Comparison of ENCODE assay signal across 7 mouse cellular contexts in genomic region chr15:80083740-80084139, GRCm38 (mm10). TPM values are rescaled to one million over a fixed set of nuclear protein-coding genes. Genes with fewer than 3 reads are reported as not detected.
DNase-seq lines count a peak whose midpoint lies in the region; ATAC-seq lines count a peak whose summit lies in the region.

No protein-coding gene starts in this region.

- WGBS in neural tube, embryonic 11.5 days: 1% methylated on average over 12 of the region's 12 CpGs
- WGBS in forebrain, embryonic 10.5 days: 2% methylated on average over 12 of the region's 12 CpGs
- 2% methylated on average over 12 of the region's 12 CpGs for WGBS in stomach, embryonic 14.5 days

- H3K36me3 ChIP-seq in neural tube, embryonic 11.5 days (ENCODE audit: control insufficient read depth, insufficient read depth, low read length): peaks cover 12% of the 10 kb centered on the region
- peaks cover 39% of the 10 kb centered on the region for H3K36me3 ChIP-seq in forebrain, embryonic 10.5 days (replicated peaks)
- peaks cover 36% of the 10 kb centered on the region for H3K36me3 ChIP-seq in stomach, embryonic 14.5 days (ENCODE audit: control insufficient read depth, insufficient read depth, low read length)

- no peaks in the 10 kb centered on the region for H3K27me3 ChIP-seq in neural tube, embryonic 11.5 days (ENCODE audit: control insufficient read depth, insufficient read depth, low read length)
- no peaks in the 10 kb centered on the region for H3K27me3 ChIP-seq in forebrain, embryonic 10.5 days (ENCODE audit: poor library complexity, severe bottlenecking)
- no peaks in the 10 kb centered on the region for H3K27me3 ChIP-seq in stomach, embryonic 14.5 days (ENCODE audit: control insufficient read depth, insufficient read depth, low read length)

- H3K4me2 ChIP-seq in neural tube, embryonic 11.5 days (ENCODE audit: low read depth): peak overlapping the region; percentile 88
- peak overlapping the region; percentile 52 for H3K4me2 ChIP-seq in stomach, embryonic 14.5 days (replicated peaks; ENCODE audit: low read depth, low read length)

- peaks cover 10% of the 10 kb centered on the region; the same call in 1 of the 2 replicates for H3K4me1 ChIP-seq in neural tube, embryonic 11.5 days (ENCODE audit: control insufficient read depth, insufficient read depth, low read length)
- peaks cover 28% of the 10 kb centered on the region for H3K4me1 ChIP-seq in forebrain, embryonic 10.5 days
- H3K4me1 ChIP-seq in stomach, embryonic 14.5 days (ENCODE audit: control insufficient read depth, insufficient read depth, low read length): peaks cover 17% of the 10 kb centered on the region; the same call in 1 of the 2 replicates

- no peaks in the 10 kb centered on the region for H3K9me3 ChIP-seq in neural tube, embryonic 11.5 days (ENCODE audit: control insufficient read depth, low read length)
- H3K9me3 ChIP-seq in forebrain, embryonic 10.5 days: peaks cover 3% of the 10 kb centered on the region; the same call in 1 of the 2 replicates
- no peaks in the 10 kb centered on the region for H3K9me3 ChIP-seq in stomach, embryonic 14.5 days (ENCODE audit: control insufficient read depth, low read depth, low read length)

- DNase-seq in neural tube, embryonic 11.5 days (ENCODE audit: low spot score): no peak
- DNase-seq in neural tube, embryonic 10.5 days (ENCODE audit: extremely low spot score, low spot score): no peak
- DNase-seq in forebrain, embryonic 10.5 days (ENCODE audit: extremely low spot score, low spot score): peak; percentile 60
- DNase-seq in liver: peak; percentile 55
- DNase-seq in adrenal gland, postnatal 4 days (ENCODE audit: low spot score in 2 of 2): no peak

- H3K27ac ChIP-seq in neural tube, embryonic 11.5 days (ENCODE audit: low read depth, low read length): peak overlapping the region; percentile 79
- H3K27ac ChIP-seq in forebrain, embryonic 10.5 days: peak overlapping the region; percentile 93
- peak overlapping the region; percentile 89 for H3K27ac ChIP-seq in stomach, embryonic 14.5 days (ENCODE audit: low read length)

- ATAC-seq in neural tube, embryonic 11.5 days (ENCODE audit: insufficient read depth, low FRiP score, low TSS enrichment): 0 out of 2 replicates have a peak, but pooled peaks have one; percentile 20
- no peak for ATAC-seq in stomach, embryonic 14.5 days (ENCODE audit: insufficient number of reproducible peaks, insufficient read depth, low FRiP score, low read depth)
- no peak for ATAC-seq in erythroid progenitor cell, adult 5-6 weeks (replicated peaks; ENCODE audit: low FRiP score, poor library complexity, severe bottlenecking)

- H3K4me3 ChIP-seq in neural tube, embryonic 11.5 days (ENCODE audit: low read depth, low read length): peak overlapping the region; percentile 80
- H3K4me3 ChIP-seq in forebrain, embryonic 10.5 days: peak overlapping the region; percentile 71
- H3K4me3 ChIP-seq in stomach, embryonic 14.5 days (ENCODE audit: low read depth, low read length): peak overlapping the region; percentile 57

- peak overlapping the region; percentile 55 for H3K9ac ChIP-seq in neural tube, embryonic 11.5 days (ENCODE audit: low read length)
- H3K9ac ChIP-seq in stomach, embryonic 14.5 days (replicated peaks; ENCODE audit: low read depth, low read length): peak overlapping the region; percentile 39; the same call in 1 of the 2 replicates

RNA-seq across cellular contexts. Expression of gene Syngr1, which starts 7.4 kb away (rescaled TPM):
- 8.7 TPM in 2 replicates for polyA plus RNA-seq in neural tube, embryonic 11.5 days (2014; fragmentation: Nextera tagmentation; extraction: Ambion mirVana)
- 10.5 and 11.2 TPM in 2 replicates for polyA plus RNA-seq in forebrain, embryonic 10.5 days (2016; fragmentation: Nextera tagmentation; extraction: Ambion mirVana)
- polyA plus RNA-seq in stomach, embryonic 14.5 days (2014; fragmentation: Nextera tagmentation; extraction: Ambion mirVana): 32.3 and 38.8 TPM in 2 replicates
- 10 to 100 TPM; 26.4 to 27.6 TPM for total RNA-seq in adrenal gland, postnatal 4 days (2021)
- 19.1 and 20.1 TPM in 2 replicates for total RNA-seq in erythroid progenitor cell, adult 5-6 weeks (2015; ENCODE audit: low replicate concordance)
- 3.6 and 16.7 TPM in 2 replicates for total RNA-seq in erythroid progenitor cell, adult 5-6 weeks (2017; ENCODE audit: low replicate concordance)

RNA-seq across cellular contexts. Expression of gene Rpl3, which starts 7.9 kb away (rescaled TPM):
- polyA plus RNA-seq in neural tube, embryonic 11.5 days (2014; fragmentation: Nextera tagmentation; extraction: Ambion mirVana): 1,003 and 1,056 TPM in 2 replicates
- polyA plus RNA-seq in forebrain, embryonic 10.5 days (2016; fragmentation: Nextera tagmentation; extraction: Ambion mirVana): 1,023 and 1,061 TPM in 2 replicates
- polyA plus RNA-seq in stomach, embryonic 14.5 days (2014; fragmentation: Nextera tagmentation; extraction: Ambion mirVana): 1,379 and 1,439 TPM in 2 replicates
- total RNA-seq in adrenal gland, postnatal 4 days (2021): 100 to 1,000 TPM; 927 to 955 TPM
- total RNA-seq in erythroid progenitor cell, adult 5-6 weeks (2015; ENCODE audit: low replicate concordance): 600 and 647 TPM in 2 replicates
- 701 and 821 TPM in 2 replicates for total RNA-seq in erythroid progenitor cell, adult 5-6 weeks (2017; ENCODE audit: low replicate concordance)

RNA-seq across cellular contexts. Expression of gene Tab1, which starts 49.2 kb away (rescaled TPM):
- polyA plus RNA-seq in neural tube, embryonic 11.5 days (2014; fragmentation: Nextera tagmentation; extraction: Ambion mirVana): 35.7 and 36.0 TPM in 2 replicates
- polyA plus RNA-seq in forebrain, embryonic 10.5 days (2016; fragmentation: Nextera tagmentation; extraction: Ambion mirVana): 40.8 and 42.8 TPM in 2 replicates
- polyA plus RNA-seq in stomach, embryonic 14.5 days (2014; fragmentation: Nextera tagmentation; extraction: Ambion mirVana): 32.2 and 34.9 TPM in 2 replicates
- 10 to 100 TPM; 37.6 to 37.8 TPM for total RNA-seq in adrenal gland, postnatal 4 days (2021)
- 8.6 and 9.2 TPM in 2 replicates for total RNA-seq in erythroid progenitor cell, adult 5-6 weeks (2015; ENCODE audit: low replicate concordance)
- total RNA-seq in erythroid progenitor cell, adult 5-6 weeks (2017; ENCODE audit: low replicate concordance): 22.5 and 26.3 TPM in 2 replicates

Comparison
In these comparisons a context has a peak if more than half of its experiments do, and no peak if none do; other contexts are left out.
1. DNase-seq: peak in forebrain, embryonic 10.5 days (single experiment) and liver (single experiment); none in neural tube, embryonic 11.5 days (single experiment), neural tube, embryonic 10.5 days (single experiment) and adrenal gland, postnatal 4 days (0 of 2).
2. Peak in every context shown above with its lines, with median percentiles within 50 percentile points of each other: H3K27ac ChIP-seq and H3K4me3 ChIP-seq.